Mouse (Mus musculus): ENCODE results near the gene Nrf1. TPM values are rescaled to one million over a fixed set of nuclear protein-coding genes. Genes with fewer than 3 reads are reported as not detected.

The Nrf1 gene
- polyA plus RNA-seq, 1 experiment from 2014 or later: 24.2 TPM

DNA sequence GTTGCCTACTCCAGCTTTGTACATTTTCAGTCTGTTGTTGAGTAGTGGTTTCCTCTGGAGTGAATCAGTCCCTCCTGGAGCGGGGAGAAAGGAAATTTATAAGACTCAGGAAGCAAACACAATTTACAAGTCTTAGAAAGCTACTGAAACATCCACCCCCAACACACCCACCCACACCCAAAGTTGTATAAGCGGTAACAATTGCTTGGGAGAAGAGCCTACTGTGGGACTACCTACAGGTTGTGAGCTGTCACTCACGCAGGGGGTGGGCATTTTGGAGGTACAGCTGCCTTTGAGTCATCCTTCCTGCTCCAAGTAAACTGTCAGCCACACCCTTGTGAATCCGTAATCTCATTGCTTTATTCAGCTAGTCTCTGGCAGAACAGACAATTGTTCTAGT is 19.4 kb upstream of the Nrf1 start:
- Histone ChIP-seq H3K4me2 (no peak overlapping the region), H3K4me1 (replicated peaks) (0 out of 2 replicates have a peak, but pooled peaks cover 2% of the 10 kb centered on the region), H3K4me3 (no peak overlapping the region), H3K9ac (no peak overlapping the region), H3K36me3 (no peaks in the 10 kb centered on the region), H3K9me3 (replicated peaks) (no peaks in the 10 kb centered on the region), H3K27me3 (no peaks in the 10 kb centered on the region), H3K27ac (no peak overlapping the region)
- ATAC-seq (replicated peaks; ENCODE audit: insufficient number of reproducible peaks, insufficient read depth, low FRiP score, low read depth): no peak
- WGBS: 84% methylated on average over 4 of the region's 4 CpGs

DNA sequence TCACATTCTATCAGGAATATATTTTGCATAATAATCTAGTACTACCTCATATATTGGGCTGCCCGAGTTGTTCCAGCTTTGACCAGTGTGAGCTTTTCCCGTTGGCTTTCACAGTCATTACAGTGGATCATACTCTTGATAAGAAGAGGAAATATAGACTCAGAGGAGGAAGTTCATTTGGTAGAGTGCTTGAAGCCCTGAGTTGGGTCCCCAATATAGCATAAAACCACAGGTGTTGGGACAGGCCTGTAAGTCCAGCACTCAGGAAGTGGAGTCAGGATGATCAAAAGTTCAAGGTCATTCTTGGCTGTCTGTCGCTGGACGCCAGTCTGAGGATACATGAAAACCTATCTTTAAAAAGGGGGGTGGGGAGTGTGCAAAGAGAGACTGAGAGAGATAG is 12.7 kb upstream of the Nrf1 start:
- Histone ChIP-seq H3K4me2 (no peak overlapping the region), H3K9me3 (replicated peaks) (no peaks in the 10 kb centered on the region), H3K4me3 (no peak overlapping the region), H3K27ac (no peak overlapping the region), H3K27me3 (no peaks in the 10 kb centered on the region), H3K9ac (no peak overlapping the region), H3K4me1 (replicated peaks) (no peaks in the 10 kb centered on the region), H3K36me3 (no peaks in the 10 kb centered on the region)
- WGBS: 65% methylated on average over 4 of the region's 4 CpGs
- no peak for ATAC-seq (replicated peaks; ENCODE audit: insufficient number of reproducible peaks, insufficient read depth, low FRiP score, low read depth)

DNA sequence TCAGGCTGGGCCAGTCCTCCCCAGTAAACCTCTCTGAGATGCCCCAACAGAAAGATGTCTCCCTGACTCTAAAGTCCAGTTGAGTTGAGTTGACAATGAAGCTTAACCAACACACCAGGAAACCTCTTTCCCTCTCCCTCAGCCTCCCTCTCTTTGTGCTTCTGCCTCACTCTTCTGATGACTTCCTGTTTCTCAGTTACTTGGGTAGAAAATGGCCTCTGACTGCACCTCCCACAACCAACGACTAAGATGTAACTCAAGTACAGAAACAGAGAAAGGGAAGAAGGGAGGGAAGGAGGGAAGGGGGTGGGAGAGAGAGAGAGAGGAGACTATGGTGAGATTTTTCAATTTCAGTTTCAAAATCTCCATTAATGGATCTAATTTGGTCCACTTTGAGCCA is 6.3 kb upstream of the Nrf1 start:
- no peak for ATAC-seq (replicated peaks; ENCODE audit: insufficient number of reproducible peaks, insufficient read depth, low FRiP score, low read depth)
- Histone ChIP-seq H3K36me3 (no peaks in the 10 kb centered on the region), H3K27ac (no peak overlapping the region), H3K4me3 (no peak overlapping the region), H3K9me3 (replicated peaks) (no peaks in the 10 kb centered on the region), H3K4me1 (replicated peaks) (0 out of 2 replicates have a peak, but pooled peaks cover 4% of the 10 kb centered on the region), H3K9ac (no peak overlapping the region), H3K4me2 (no peak overlapping the region), H3K27me3 (no peaks in the 10 kb centered on the region)
- WGBS: 37% methylated on average over 1 of the region's 1 CpGs

DNA sequence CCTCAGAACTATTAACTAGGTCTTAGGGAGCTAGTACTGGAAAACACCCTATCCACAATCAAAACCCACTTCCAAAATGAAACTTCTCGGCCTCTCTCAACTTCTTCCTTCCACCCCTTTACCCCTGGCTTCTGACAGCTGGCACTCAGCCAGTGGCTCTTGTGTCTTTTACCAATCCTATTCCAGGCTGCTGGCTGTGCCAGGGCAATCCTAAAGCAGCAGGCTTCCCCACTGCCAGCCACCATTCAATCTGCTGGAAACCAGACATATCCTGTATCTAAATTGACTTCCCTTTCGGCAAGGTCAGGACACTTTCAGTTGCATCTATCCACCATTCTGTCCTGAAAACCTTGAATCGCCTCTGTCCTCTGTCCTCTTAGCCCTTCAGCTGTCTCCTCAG is 5.3 kb upstream of the Nrf1 start:
- Histone ChIP-seq H3K4me2 (no peak overlapping the region), H3K4me1 (replicated peaks) (0 out of 2 replicates have a peak, but pooled peaks cover 7% of the 10 kb centered on the region), H3K27ac (no peak overlapping the region), H3K4me3 (no peak overlapping the region), H3K9me3 (replicated peaks) (no peaks in the 10 kb centered on the region), H3K36me3 (no peaks in the 10 kb centered on the region), H3K27me3 (no peaks in the 10 kb centered on the region), H3K9ac (no peak overlapping the region)
- ATAC-seq (replicated peaks; ENCODE audit: insufficient number of reproducible peaks, insufficient read depth, low FRiP score, low read depth): no peak
- 54% methylated on average over 3 of the region's 3 CpGs for WGBS

DNA sequence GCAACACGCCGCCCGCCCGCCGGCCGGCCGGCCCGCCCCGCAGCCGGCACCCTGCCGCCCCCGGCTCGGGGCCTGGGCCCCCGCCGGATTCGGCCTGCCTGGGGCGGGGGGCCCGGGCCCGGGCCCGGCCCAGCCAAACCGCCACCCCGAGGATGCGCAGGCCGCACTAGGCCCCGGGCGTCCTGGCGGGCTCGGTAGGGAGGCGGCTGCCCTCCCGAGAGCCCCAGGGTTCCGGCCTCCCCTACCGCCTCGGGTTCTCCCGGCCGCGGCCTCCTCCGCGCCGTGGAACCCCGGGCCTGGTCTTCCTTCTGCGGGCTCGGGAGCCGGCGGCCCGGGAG is 344 bp downstream of the Nrf1 start:
- Histone ChIP-seq H3K36me3 (no peaks in the 10 kb centered on the region), H3K9ac (peak overlapping the region; percentile 99), H3K4me3 (peak overlapping the region; percentile 95), H3K4me2 (peak overlapping the region; percentile 77), H3K9me3 (replicated peaks) (no peaks in the 10 kb centered on the region), H3K4me1 (replicated peaks) (peaks cover 13% of the 10 kb centered on the region), H3K27me3 (no peaks in the 10 kb centered on the region), H3K27ac (peak overlapping the region; percentile 100)
- ATAC-seq (replicated peaks; ENCODE audit: insufficient number of reproducible peaks, insufficient read depth, low FRiP score, low read depth): no peak; the same call in 1 of the 2 replicates
- WGBS: 1% methylated on average over 41 of the region's 45 CpGs

- peak; percentile 55 for ATAC-seq (replicated peaks; ENCODE audit: insufficient number of reproducible peaks, insufficient read depth, low FRiP score, low read depth)
- whole genome bisulfite sequencing: under 1% methylated on average over 48 of the region's 54 CpGs
These were observed 939 bp downstream of the Nrf1 start for GRCm38 (mm10) chr6:30048501-30049353.

GRCm38 (mm10) chr6:30053116-30053515 is 5.3 kb downstream of the Nrf1 start:
- H3K4me2 ChIP-seq: no peak overlapping the region
- H3K36me3 ChIP-seq: no peaks in the 10 kb centered on the region
- H3K4me1 ChIP-seq (replicated peaks): peaks cover 9% of the 10 kb centered on the region
- no peaks in the 10 kb centered on the region for H3K27me3 ChIP-seq
- no peak for ATAC-seq (replicated peaks; ENCODE audit: insufficient number of reproducible peaks, insufficient read depth, low FRiP score, low read depth)
- no peak overlapping the region for H3K4me3 ChIP-seq
- no peak overlapping the region for H3K27ac ChIP-seq
- WGBS: 88% methylated on average over 1 of the region's 1 CpGs
- no peak overlapping the region for H3K9ac ChIP-seq
- H3K9me3 ChIP-seq (replicated peaks): no peaks in the 10 kb centered on the region

More at GRCm38 (mm10) chr6:30048501-30049353, 939 bp downstream of the Nrf1 start:
- H3K27me3 ChIP-seq: no peaks in the 10 kb centered on the region
- peak overlapping the region; percentile 99 for H3K9ac ChIP-seq
- peak overlapping the region; percentile 95 for H3K4me3 ChIP-seq
- peak overlapping the region; percentile 77 for H3K4me2 ChIP-seq
- peak overlapping the region; percentile 100 for H3K27ac ChIP-seq
- H3K4me1 ChIP-seq (replicated peaks): peaks cover 13% of the 10 kb centered on the region
- no peaks in the 10 kb centered on the region for H3K36me3 ChIP-seq
- H3K9me3 ChIP-seq (replicated peaks): no peaks in the 10 kb centered on the region

- Histone ChIP-seq H3K27me3 (no peaks in the 10 kb centered on the region), H3K9ac (no peak overlapping the region), H3K4me3 (no peak overlapping the region), H3K4me2 (no peak overlapping the region), H3K27ac (no peak overlapping the region), H3K9me3 (replicated peaks) (no peaks in the 10 kb centered on the region), H3K4me1 (replicated peaks) (peaks cover 2% of the 10 kb centered on the region; the same call in 1 of the 2 replicates), H3K36me3 (no peaks in the 10 kb centered on the region)
- 96% methylated on average over 2 of the region's 2 CpGs for WGBS
- ATAC-seq (replicated peaks; ENCODE audit: insufficient number of reproducible peaks, insufficient read depth, low FRiP score, low read depth): no peak
These were observed 14.8 kb downstream of the Nrf1 start for GRCm38 (mm10) chr6:30062544-30062943.

- Histone ChIP-seq H3K9ac (no peak overlapping the region), H3K27me3 (no peaks in the 10 kb centered on the region), H3K9me3 (replicated peaks) (no peaks in the 10 kb centered on the region), H3K4me2 (no peak overlapping the region), H3K36me3 (no peaks in the 10 kb centered on the region), H3K4me3 (no peak overlapping the region), H3K4me1 (replicated peaks) (peaks cover 2% of the 10 kb centered on the region; the same call in 1 of the 2 replicates), H3K27ac (no peak overlapping the region)
- 80% methylated on average over 2 of the region's 2 CpGs for WGBS
- ATAC-seq (replicated peaks; ENCODE audit: insufficient number of reproducible peaks, insufficient read depth, low FRiP score, low read depth): no peak
These were observed 17.6 kb downstream of the Nrf1 start for GRCm38 (mm10) chr6:30065369-30065768.

- H3K4me3 ChIP-seq: no peak overlapping the region
- no peak for ATAC-seq (replicated peaks; ENCODE audit: insufficient number of reproducible peaks, insufficient read depth, low FRiP score, low read depth)
These were observed 19.0 kb downstream of the Nrf1 start for GRCm38 (mm10) chr6:30066746-30067145.

GRCm38 (mm10) chr6:30072476-30072875 is 24.7 kb downstream of the Nrf1 start:
- H3K27ac ChIP-seq: no peak overlapping the region
- H3K4me1 ChIP-seq (replicated peaks): peaks cover 3% of the 10 kb centered on the region; the same call in 1 of the 2 replicates
- no peaks in the 10 kb centered on the region for H3K9me3 ChIP-seq (replicated peaks)
- H3K4me2 ChIP-seq: no peak overlapping the region
- H3K36me3 ChIP-seq: no peaks in the 10 kb centered on the region
- ATAC-seq (replicated peaks; ENCODE audit: insufficient number of reproducible peaks, insufficient read depth, low FRiP score, low read depth): no peak
- no peaks in the 10 kb centered on the region for H3K27me3 ChIP-seq
- no peak overlapping the region for H3K4me3 ChIP-seq
- no peak overlapping the region for H3K9ac ChIP-seq
- WGBS: 89% methylated on average over 3 of the region's 3 CpGs

More at GRCm38 (mm10) chr6:30066746-30067145, 19.0 kb downstream of the Nrf1 start:
- Histone ChIP-seq H3K9me3 (replicated peaks) (no peaks in the 10 kb centered on the region), H3K27me3 (no peaks in the 10 kb centered on the region), H3K36me3 (no peaks in the 10 kb centered on the region), H3K4me2 (no peak overlapping the region), H3K27ac (no peak overlapping the region), H3K4me1 (replicated peaks) (peaks cover 2% of the 10 kb centered on the region; the same call in 1 of the 2 replicates), H3K9ac (no peak overlapping the region)
- 97% methylated on average over 2 of the region's 2 CpGs for WGBS
